Mouse (Mus musculus) gastrocnemius, adult 8-10 months (tissue): ENCODE data around the gene Gm3376. TPM values are rescaled to one million over a fixed set of nuclear protein-coding genes. Genes with fewer than 3 reads are reported as not detected.
"Not testable (repeated sequence)": the region's sequence is repeated elsewhere in the genome, so short reads cannot be mapped to it uniquely, and the experiment has no call there.

Experiments
- DNase-seq, 2 experiments: peaks; one replicate each; pipeline ENCODE4 v3.0.0; 2022; ENCODE audit warnings: low spot score in 2 of 2
- total RNA-seq, 4 experiments: library from RNA; stranded (reverse); gene quantifications; 2 replicates each; pipeline ENCODE4 v1.2.4; 2022

The Gm3376 gene
- not detected for total RNA-seq

GRCm38 (mm10) chrY:3771373-3771772, at the start of gene Gm3376:
Gene Gm3376 (plus strand): TSS chrY:3771673.
- not testable (repeated sequence) for DNase-seq
